In genomic region chr17:28910139-28910538, GRCm38 (mm10) we compare ENCODE assay signal across 10 mouse cellular contexts. TPM values are rescaled to one million over a fixed set of nuclear protein-coding genes. Genes with fewer than 3 reads are reported as not detected.
DNase-seq lines count a peak whose midpoint lies in the region; ATAC-seq and TF ChIP-seq lines count a peak whose summit lies in the region.
"Had no signal": no experiment of that assay in that cellular context is flagged by ENCODE, and none has a peak within 500 bp of the region (broad histone marks: within the 10 kb centered on the region; RNA-seq: fewer than 3 reads in every experiment).

No protein-coding gene starts in this region.

- no peak overlapping the region for H3K4me2 ChIP-seq in lung, postnatal 0 days (replicated peaks; ENCODE audit: low read depth, low read length)
- H3K4me2 ChIP-seq in liver, embryonic 16.5 days (ENCODE audit: low read depth, low read length) = no peak overlapping the region

- no peak for ATAC-seq in CD4-positive, CD25-positive, alpha-beta regulatory T cell, adult 4 months
- ATAC-seq in lung, postnatal 0 days = no peak
- ATAC-seq in liver, embryonic 16.5 days (ENCODE audit: low read depth) = 0 out of 2 replicates have a peak, but pooled peaks have one; percentile 30

- peak; percentile 50 for DNase-seq in CD4-positive, CD25-positive, alpha-beta regulatory T cell, adult 2 months (ENCODE audit: low read depth, low spot score)
- DNase-seq in lung, postnatal 0 days (ENCODE audit: low spot score) = peak; percentile 36
- DNase-seq in lung, postnatal 10 days = no peak
- DNase-seq in kidney, adult 9 months = peak; percentile 70
- no peak for DNase-seq in adrenal gland, postnatal 4 days (ENCODE audit: low spot score in 2 of 2)
- no peak for DNase-seq in adrenal gland, adult 8-10 months
- DNase-seq: cerebellum, adult 11-12 months had no signal

- H3K27ac ChIP-seq in lung, postnatal 0 days (ENCODE audit: low read length) = no peak overlapping the region
- no peak overlapping the region for H3K27ac ChIP-seq in liver, embryonic 16.5 days (ENCODE audit: low read length)

- TF ChIP-seq CTCF in lung, postnatal 0 days (IDR thresholded peaks at IDR 0.05) = peak; percentile 46

- H3K4me3 ChIP-seq in lung, postnatal 0 days (ENCODE audit: low read depth, low read length) = no peak overlapping the region
- no peak overlapping the region for H3K4me3 ChIP-seq in liver, embryonic 16.5 days (ENCODE audit: low read depth, low read length)

- WGBS in lung, postnatal 0 days = 37% methylated on average over 7 of the region's 7 CpGs
- 46% methylated on average over 7 of the region's 7 CpGs for WGBS in liver, embryonic 16.5 days (ENCODE audit: insufficient replicate concordance)

- H3K4me1 ChIP-seq in lung, postnatal 0 days (ENCODE audit: insufficient read depth, low read depth, low read length) = peaks cover 4% of the 10 kb centered on the region; the same call in 1 of the 2 replicates
- no peaks in the 10 kb centered on the region; the same call in 1 of the 2 replicates for H3K4me1 ChIP-seq in liver, embryonic 16.5 days (ENCODE audit: control insufficient read depth, low read depth, low read length)

- no peaks in the 10 kb centered on the region for H3K27me3 ChIP-seq in lung, postnatal 0 days (replicated peaks; ENCODE audit: insufficient read depth, low read length)
- H3K27me3 ChIP-seq in liver, embryonic 16.5 days (ENCODE audit: control insufficient read depth, insufficient read depth, low read depth, low read length) = peaks cover 10% of the 10 kb centered on the region

- H3K36me3 ChIP-seq in lung, postnatal 0 days (ENCODE audit: insufficient read depth, low read length) = no peaks in the 10 kb centered on the region
- no peaks in the 10 kb centered on the region for H3K36me3 ChIP-seq in liver, embryonic 16.5 days (ENCODE audit: control insufficient read depth, insufficient read depth)

- TF ChIP-seq EP300 in lung, postnatal 0 days (IDR thresholded peaks at IDR 0.05) = no peak

- no peaks in the 10 kb centered on the region for H3K9me3 ChIP-seq in lung, postnatal 0 days (ENCODE audit: low read length)
- H3K9me3 ChIP-seq in liver, embryonic 16.5 days (replicated peaks; ENCODE audit: control insufficient read depth, low read length) = no peaks in the 10 kb centered on the region
- H3K9me3 ChIP-seq: megakaryocyte, embryonic 14.5 days had no signal

- H3K9ac ChIP-seq in lung, postnatal 0 days (replicated peaks; ENCODE audit: low read depth) = no peak overlapping the region
- no peak overlapping the region for H3K9ac ChIP-seq in liver, embryonic 16.5 days (ENCODE audit: low read depth, low read length)

RNA-seq across cellular contexts. Expression of gene 4930539E08Rik, which starts 5.0 kb away (rescaled TPM):
- polyA plus RNA-seq in CD4-positive, CD25-positive, alpha-beta regulatory T cell, adult 4 months (2017; shearing (Covaris generic)) = 1 to 10 TPM; 2.0 to 3.4 TPM
- polyA plus RNA-seq in lung, postnatal 0 days (2015; fragmentation: Nextera tagmentation; extraction: Ambion mirVana) = 0.02 TPM in 1 of 2 replicates, not detected in the other
- polyA plus RNA-seq in liver, embryonic 16.5 days (2015; fragmentation: Nextera tagmentation; extraction: Ambion mirVana) = 0.06 TPM in 1 of 2 replicates, not detected in the other
- total RNA-seq in adrenal gland, postnatal 4 days (2021) = under 1 TPM; 0.11 TPM
- total RNA-seq in adrenal gland, adult 8-10 months (2022) = under 1 TPM in 1 of 4 experiments, not detected in 3; 0.05 TPM

RNA-seq across cellular contexts. Expression of gene Pxt1, which starts 33.5 kb away (rescaled TPM):
- polyA plus RNA-seq in CD4-positive, CD25-positive, alpha-beta regulatory T cell, adult 4 months (2017; shearing (Covaris generic)) = not detected
- 0.12 TPM in 1 of 2 replicates, not detected in the other for polyA plus RNA-seq in lung, postnatal 0 days (2015; fragmentation: Nextera tagmentation; extraction: Ambion mirVana)
- polyA plus RNA-seq in liver, embryonic 16.5 days (2015; fragmentation: Nextera tagmentation; extraction: Ambion mirVana) = 0.35 and 0.37 TPM in 2 replicates
- under 1 TPM; 0.59 to 0.67 TPM for total RNA-seq in adrenal gland, postnatal 4 days (2021)
- total RNA-seq in adrenal gland, adult 8-10 months (2022) = not detected

RNA-seq across cellular contexts. Expression of gene Kctd20, which starts 41.6 kb away (rescaled TPM):
- polyA plus RNA-seq in CD4-positive, CD25-positive, alpha-beta regulatory T cell, adult 4 months (2017; shearing (Covaris generic)) = 10 to 100 TPM; 33.3 to 62.9 TPM
- polyA plus RNA-seq in lung, postnatal 0 days (2015; fragmentation: Nextera tagmentation; extraction: Ambion mirVana) = 44.3 and 49.5 TPM in 2 replicates
- 80.0 and 82.0 TPM in 2 replicates for polyA plus RNA-seq in liver, embryonic 16.5 days (2015; fragmentation: Nextera tagmentation; extraction: Ambion mirVana)
- 10 to 100 TPM; 79.8 to 86.5 TPM for total RNA-seq in adrenal gland, postnatal 4 days (2021)
- total RNA-seq in adrenal gland, adult 8-10 months (2022) = 10 to 100 TPM; 42.6 to 51.5 (median 45.9) TPM

RNA-seq across cellular contexts. Expression of gene Pnpla1, which starts 51.9 kb away (rescaled TPM):
- not detected for polyA plus RNA-seq in CD4-positive, CD25-positive, alpha-beta regulatory T cell, adult 4 months (2017; shearing (Covaris generic))
- 0.04 TPM in 1 of 2 replicates, not detected in the other for polyA plus RNA-seq in lung, postnatal 0 days (2015; fragmentation: Nextera tagmentation; extraction: Ambion mirVana)
- polyA plus RNA-seq in liver, embryonic 16.5 days (2015; fragmentation: Nextera tagmentation; extraction: Ambion mirVana) = 0.08 and 0.12 TPM in 2 replicates
- total RNA-seq in adrenal gland, postnatal 4 days (2021) = under 1 TPM; 0.06 to 0.11 TPM
- total RNA-seq in adrenal gland, adult 8-10 months (2022) = under 1 TPM in 2 of 4 experiments, not detected in 2; 0.12 to 0.18 TPM

Comparison
In these comparisons a context has a peak if more than half of its experiments do, and no peak if none do; other contexts are left out.
1. DNase-seq: peak in CD4-positive, CD25-positive, alpha-beta regulatory T cell, adult 2 months (single experiment), lung, postnatal 0 days (single experiment) and kidney, adult 9 months (single experiment); none in lung, postnatal 10 days (single experiment), adrenal gland, postnatal 4 days (0 of 2) and adrenal gland, adult 8-10 months (single experiment).